Mouse (Mus musculus): ENCODE measurements around the gene Gm6793.

Gene Gm6793

GRCm38 (mm10) chr8:112014936-112015335 is at the start of gene Gm6793:
Gene Gm6793, minus strand, starts transcription at chr8:112015036.
- no peak for DNase-seq (ENCODE audit: low spot score in 2 of 2)

- peak; percentile 2 to 6 for DNase-seq (ENCODE audit: low spot score in 2 of 2)
Measured at GRCm38 (mm10) chr8:112061372-112061771, 46.5 kb upstream of the Gm6793 start.

GRCm38 (mm10) chr8:112054456-112054855 is 39.6 kb upstream of the Gm6793 start:
- no peak for DNase-seq (ENCODE audit: low spot score in 2 of 2)

GRCm38 (mm10) chr8:112051537-112051936 is 36.7 kb upstream of the Gm6793 start:
- no peak for DNase-seq (ENCODE audit: low spot score in 2 of 2)

- no peak for DNase-seq (ENCODE audit: low spot score in 2 of 2)
Measured at GRCm38 (mm10) chr8:112049984-112050383, 35.1 kb upstream of the Gm6793 start.

GRCm38 (mm10) chr8:112048293-112048692 is 33.5 kb upstream of the Gm6793 start:
- no peak for DNase-seq (ENCODE audit: low spot score in 2 of 2)

- peak; percentile 33 to 64 for DNase-seq (ENCODE audit: low spot score in 2 of 2)
Measured at GRCm38 (mm10) chr8:112045896-112046295, 31.1 kb upstream of the Gm6793 start.

- DNase-seq (ENCODE audit: low spot score in 2 of 2), result no peak
Measured at GRCm38 (mm10) chr8:112045182-112045581, 30.3 kb upstream of the Gm6793 start.

- no peak for DNase-seq (ENCODE audit: low spot score in 2 of 2)
Measured at GRCm38 (mm10) chr8:112037521-112037920, 22.7 kb upstream of the Gm6793 start.

GRCm38 (mm10) chr8:112034603-112035002 is 19.8 kb upstream of the Gm6793 start:
- peak; percentile 6 to 42 for DNase-seq (ENCODE audit: low spot score in 2 of 2)

- no peak for DNase-seq (ENCODE audit: low spot score in 2 of 2)
Measured at GRCm38 (mm10) chr8:112033071-112033470, 18.2 kb upstream of the Gm6793 start.

- DNase-seq (ENCODE audit: low spot score in 2 of 2), result no peak
Measured at GRCm38 (mm10) chr8:112030663-112031062, 15.8 kb upstream of the Gm6793 start.

GRCm38 (mm10) chr8:112029455-112029854 is 14.6 kb upstream of the Gm6793 start:
- no peak for DNase-seq (ENCODE audit: low spot score in 2 of 2)

GRCm38 (mm10) chr8:112011816-112012242 is 3.0 kb downstream of the Gm6793 start:
- peak; percentile 7 to 33 for DNase-seq (ENCODE audit: low spot score in 2 of 2)

- DNase-seq (ENCODE audit: low spot score in 2 of 2), result peak; percentile 88 to 90
Measured at GRCm38 (mm10) chr8:112010997-112011815, 3.6 kb downstream of the Gm6793 start, which contains the start of the genes Kars and Terf2ip. Gene Kars, minus strand, starts transcription at chr8:112011323. Gene Terf2ip, plus strand, starts transcription at chr8:112011398.

- DNase-seq (ENCODE audit: low spot score in 2 of 2), result no peak
Measured at GRCm38 (mm10) chr8:112009558-112009957, 5.3 kb downstream of the Gm6793 start.

GRCm38 (mm10) chr8:112007669-112008068 is 7.2 kb downstream of the Gm6793 start:
- DNase-seq (ENCODE audit: low spot score in 2 of 2), result no peak

- DNase-seq (ENCODE audit: low spot score in 2 of 2), result no peak
Measured at GRCm38 (mm10) chr8:112005601-112006000, 9.2 kb downstream of the Gm6793 start.

- DNase-seq (ENCODE audit: low spot score in 2 of 2), result no peak
Measured at GRCm38 (mm10) chr8:112004754-112005153, 10.1 kb downstream of the Gm6793 start.

- no peak for DNase-seq (ENCODE audit: low spot score in 2 of 2)
Measured at GRCm38 (mm10) chr8:111992703-111993039, 22.2 kb downstream of the Gm6793 start.

GRCm38 (mm10) chr8:111992013-111992702 is 22.7 kb downstream of the Gm6793 start, which contains the start of gene Adat1:
Gene Adat1, minus strand, starts transcription at chr8:111992302.
- DNase-seq (ENCODE audit: low spot score in 2 of 2), result peak; percentile 69 to 78

- no peak for DNase-seq (ENCODE audit: low spot score in 2 of 2)
Measured at GRCm38 (mm10) chr8:111991278-111991677, 23.6 kb downstream of the Gm6793 start.

- DNase-seq (ENCODE audit: low spot score in 2 of 2), result peak; percentile 58 to 73
Measured at GRCm38 (mm10) chr8:111989911-111990310, 24.9 kb downstream of the Gm6793 start.
